Mouse (Mus musculus) G1E (cell line): ENCODE measurements around the gene Rcbtb2.

Source experiments
- CTCF ChIP-seq: IDR thresholded peaks from 2 replicates; pipeline ENCODE4 v1.5.1; 2012; ENCODE audit warnings: low read depth, low read length, inconsistent platforms, mixed read lengths
- GATA1 ChIP-seq: IDR thresholded peaks from 2 replicates; pipeline ENCODE4 v1.6.1; 2012; ENCODE audit warnings: borderline replicate concordance, low read length, inconsistent platforms, mixed read lengths
- GATA2 ChIP-seq: IDR thresholded peaks from 2 replicates; pipeline ENCODE4 v1.6.1; 2012; ENCODE audit warnings: low read depth, low read length, inconsistent platforms, borderline replicate concordance
- POLR2AphosphoS5 ChIP-seq: IDR thresholded peaks from 2 replicates; pipeline ENCODE4 v1.6.1; 2012; ENCODE audit warnings: low read depth, low read length, inconsistent platforms; ENCODE audit not compliant: insufficient replicate concordance
- TAL1 ChIP-seq: conservative IDR thresholded peaks from 2 replicates; pipeline ENCODE4 v1.6.1; 2012; ENCODE audit warnings: low read depth, low read length, inconsistent platforms, mixed read lengths

GRCm38 (mm10) chr14:73255426-73255970, 132.7 kb downstream of the Rcbtb2 start:
- TF ChIP-seq CTCF, result no peak
- no peak for TF ChIP-seq GATA1
- TF ChIP-seq POLR2AphosphoS5, result no peak
- no peak for TF ChIP-seq TAL1
- no peak for TF ChIP-seq GATA2
